Mouse (Mus musculus): ENCODE results near the gene Sdsl.

Gene Sdsl

DNA sequence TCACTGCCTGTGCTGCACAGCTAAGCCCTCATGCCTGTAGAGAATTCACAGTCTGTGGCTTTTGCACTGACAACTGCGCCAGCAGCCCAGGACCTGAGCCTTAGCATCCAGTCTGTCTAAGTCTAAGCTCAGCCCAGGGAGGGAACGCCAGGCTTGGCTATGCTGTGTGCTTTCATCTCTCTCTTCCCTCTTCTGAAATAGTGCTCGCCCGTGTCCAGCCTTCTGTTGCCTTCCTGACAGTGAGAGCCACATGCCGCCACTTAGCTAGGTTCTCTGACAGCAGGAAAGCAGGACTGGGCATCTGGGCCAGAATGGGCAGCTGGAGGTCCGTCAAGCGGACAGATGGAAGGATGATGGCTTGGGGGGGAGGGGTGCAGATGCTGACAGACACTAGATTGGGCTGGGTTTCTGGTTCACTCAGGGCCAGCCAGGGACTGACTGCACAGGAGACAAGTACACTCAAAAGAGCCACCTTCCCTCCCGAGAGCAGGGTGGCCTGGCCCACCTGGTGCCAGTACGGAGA lies 21.3 kb upstream of the Sdsl start:
- no peak for DNase-seq

DNA sequence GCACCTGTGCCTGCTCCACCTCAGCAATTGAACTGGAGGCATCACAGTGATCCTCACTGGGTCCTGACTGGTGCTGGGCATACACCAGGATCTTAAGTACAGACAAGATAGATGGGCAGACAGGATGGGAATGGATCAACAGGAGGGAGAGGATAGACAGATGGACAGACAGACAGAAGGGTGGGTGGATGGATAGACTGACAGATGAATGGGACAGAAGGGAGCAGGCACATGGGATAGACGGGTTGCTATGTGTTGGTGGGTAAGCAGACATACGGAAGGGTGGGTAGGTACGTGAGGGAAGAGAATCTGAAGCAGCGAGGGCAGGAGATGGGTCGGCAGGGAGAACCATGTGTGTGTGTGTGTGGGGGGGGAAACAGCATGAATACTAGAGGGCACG lies 20.8 kb upstream of the Sdsl start:
- no peak for DNase-seq

DNA sequence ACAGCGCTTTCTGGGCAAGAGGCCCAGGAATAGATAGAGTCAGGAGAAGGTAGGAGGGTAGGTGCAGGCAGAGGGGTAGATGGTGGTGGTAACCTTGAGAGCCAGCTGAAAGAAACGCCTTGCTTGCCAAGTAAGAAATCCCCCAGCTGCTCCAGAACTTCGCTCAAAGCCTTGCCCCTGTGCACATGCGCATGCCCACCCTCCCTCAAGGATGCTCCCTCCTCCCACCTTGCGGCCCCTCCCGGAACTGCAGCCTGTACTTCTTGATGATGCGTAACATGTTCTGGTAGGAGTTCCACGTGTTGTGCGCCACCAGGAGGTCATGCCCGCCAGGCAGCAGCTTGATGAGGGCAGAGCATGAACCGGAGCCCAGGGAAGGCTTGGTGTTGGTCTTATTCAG lies 19.8 kb upstream of the Sdsl start:
- no peak for DNase-seq

DNA sequence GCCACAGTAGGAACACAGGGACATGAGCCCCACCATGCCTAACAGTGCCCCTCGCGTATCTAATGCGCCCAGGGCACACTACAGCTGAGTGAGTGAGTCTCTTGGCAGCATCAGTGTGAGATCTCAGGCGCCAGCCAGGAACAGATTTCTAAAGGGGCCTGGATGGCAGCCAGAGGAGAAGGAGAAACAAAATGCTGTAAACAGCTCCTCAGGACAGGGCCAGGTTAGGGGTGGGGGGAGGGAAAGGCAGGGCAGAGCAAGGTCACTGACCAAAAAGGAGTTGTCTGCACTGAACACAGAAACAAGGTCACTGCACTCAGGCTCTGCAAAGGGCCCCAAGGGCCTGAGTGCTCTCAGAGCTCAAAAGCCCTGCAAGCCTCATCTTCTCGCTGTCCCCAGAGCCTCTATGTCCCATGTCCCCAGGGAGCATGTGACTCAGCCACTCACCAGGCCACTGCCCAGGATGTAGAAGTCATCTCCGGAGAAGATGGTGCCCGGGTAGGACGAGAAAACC lies 18.1 kb upstream of the Sdsl start:
- no peak for DNase-seq

DNA sequence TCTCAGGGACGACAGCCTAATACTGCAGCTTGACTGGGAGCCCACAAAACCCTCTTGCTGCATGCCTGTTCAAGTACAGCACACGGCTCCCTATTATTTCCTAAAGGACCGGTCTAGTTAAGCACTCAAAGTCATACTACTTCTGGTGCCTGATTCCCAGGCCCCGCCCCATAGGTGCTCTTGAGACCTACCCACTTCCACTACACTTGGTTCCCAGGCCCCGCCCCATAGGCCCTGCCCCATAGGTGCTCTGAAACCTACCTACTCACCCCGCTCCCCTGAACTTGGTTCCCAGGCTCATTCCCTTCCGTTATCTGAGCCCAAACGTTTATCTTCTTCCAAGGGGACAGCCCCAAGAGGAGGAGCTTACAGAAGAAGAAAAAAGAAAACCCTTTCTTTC lies 15.2 kb upstream of the Sdsl start:
- no peak for DNase-seq

DNA sequence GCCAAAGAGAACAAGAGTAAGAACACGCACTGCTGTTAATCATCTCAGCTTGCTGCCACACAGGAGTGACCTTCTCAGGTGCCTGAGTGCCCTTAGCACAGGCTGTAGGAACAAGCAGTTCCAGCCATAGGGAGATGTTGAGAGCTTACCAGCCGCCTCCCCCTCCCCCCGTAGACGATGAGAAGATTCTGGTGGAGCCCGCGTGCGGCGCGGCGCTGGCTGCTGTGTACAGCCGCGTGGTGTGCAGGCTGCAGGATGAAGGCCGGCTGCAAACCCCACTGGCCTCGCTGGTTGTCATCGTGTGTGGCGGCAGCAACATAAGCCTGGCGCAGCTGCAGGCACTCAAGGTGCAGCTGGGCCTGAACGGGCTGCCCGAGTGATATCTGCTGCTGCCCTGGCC lies 10.8 kb upstream of the Sdsl start:
- DNase-seq = no peak

DNA sequence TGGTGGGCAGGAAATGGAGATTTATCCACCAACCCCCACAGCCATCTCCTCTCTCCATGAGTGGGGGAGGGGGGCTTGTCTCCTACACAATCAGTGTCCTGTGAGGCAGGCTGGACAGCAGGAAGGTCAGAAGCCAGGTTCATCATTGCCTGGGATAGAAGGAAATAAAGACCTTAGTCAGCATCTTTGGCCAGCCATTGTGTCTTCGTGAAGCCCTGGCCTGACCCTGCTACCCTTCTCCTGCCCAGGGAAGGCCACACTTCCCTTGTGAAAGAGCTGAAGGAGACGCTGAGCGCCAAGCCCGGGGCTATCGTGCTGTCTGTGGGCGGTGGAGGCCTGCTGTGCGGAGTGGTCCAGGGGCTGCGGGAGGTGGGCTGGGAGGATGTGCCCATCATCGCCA lies 8.6 kb upstream of the Sdsl start:
- no peak for DNase-seq

DNA sequence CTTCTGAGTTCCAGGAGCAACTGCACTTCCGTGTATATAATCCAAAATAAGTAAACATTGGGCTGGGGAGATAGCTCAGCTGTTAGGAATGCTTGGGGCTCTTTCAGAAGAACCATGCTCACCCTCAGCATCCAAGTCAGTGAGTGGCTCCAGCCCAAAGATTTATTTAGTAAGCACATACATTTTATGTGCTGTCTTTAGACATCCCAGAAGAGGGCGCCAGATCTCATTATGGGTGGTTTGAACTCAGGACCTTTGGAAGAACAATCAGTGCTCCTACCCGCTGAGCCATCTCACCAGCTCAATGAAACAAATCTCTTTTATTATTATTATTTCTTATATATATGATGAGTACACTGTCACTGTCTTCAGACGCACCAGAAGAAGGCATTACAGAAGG lies 6.9 kb upstream of the Sdsl start:
- DNase-seq = no peak

DNA sequence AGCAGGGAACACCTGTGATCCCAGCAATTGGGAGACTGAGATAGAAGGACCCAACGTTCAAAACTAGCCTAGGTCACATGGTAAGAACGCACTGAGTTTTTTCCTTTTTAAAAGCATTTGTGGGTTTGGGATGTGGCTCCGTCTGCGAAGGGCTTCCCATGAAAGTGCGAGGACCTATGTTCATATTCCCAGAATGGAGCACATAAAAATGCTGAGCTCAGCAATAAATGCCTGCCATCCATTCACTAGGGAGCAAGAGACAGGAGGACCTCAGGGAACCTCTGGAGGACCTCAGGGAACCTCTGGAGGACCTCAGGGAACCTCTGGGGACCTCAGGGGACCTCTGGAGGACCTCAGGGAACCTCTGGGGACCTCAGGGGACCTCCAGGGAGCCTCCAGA lies 5.4 kb upstream of the Sdsl start:
- no peak for DNase-seq

DNA sequence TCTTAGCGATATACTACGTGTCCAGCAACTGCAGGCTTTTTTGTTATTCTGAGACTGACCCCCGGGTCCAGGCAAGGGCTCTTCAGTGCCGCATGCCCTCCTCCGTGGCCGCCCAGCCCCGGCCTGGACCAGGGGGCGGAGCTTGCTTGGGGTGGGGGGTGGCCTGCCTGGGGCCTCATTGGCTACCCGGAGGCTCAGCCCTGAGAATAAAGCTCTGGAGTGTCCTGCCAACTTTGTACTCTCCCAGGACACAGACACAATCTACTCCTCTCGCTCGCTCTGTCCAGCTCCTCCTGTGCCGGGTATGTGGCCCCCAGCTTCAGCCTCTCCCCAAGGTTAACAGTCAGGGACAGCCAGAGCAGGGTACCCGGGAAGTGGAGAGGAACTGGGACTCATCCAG lies 3.7 kb upstream of the Sdsl start, which contains the start of gene Sds:
Sds (plus strand) TSS at position 231 of the 400 bp plus-strand sequence.
- DNase-seq = no peak

DNA sequence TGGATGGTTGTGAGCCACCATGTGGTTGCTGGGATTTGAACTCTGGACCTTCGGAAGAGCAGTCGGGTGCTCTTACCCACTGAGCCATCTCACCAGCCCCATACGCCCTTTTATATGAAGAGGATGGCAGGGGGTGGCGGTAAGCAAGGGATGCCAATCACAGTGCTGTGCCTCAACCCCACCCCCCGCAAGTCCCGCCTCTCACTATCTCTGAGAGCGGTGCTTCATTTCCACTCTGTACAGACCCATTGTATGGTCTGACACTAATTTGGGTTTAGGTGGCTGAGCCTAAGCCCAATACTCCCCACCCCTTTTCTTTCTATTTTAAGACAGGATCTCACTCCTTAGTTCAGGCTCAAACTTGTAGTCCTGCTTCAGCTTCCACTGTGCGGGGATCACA lies 3.3 kb upstream of the Sdsl start:
- no peak for DNase-seq

DNA sequence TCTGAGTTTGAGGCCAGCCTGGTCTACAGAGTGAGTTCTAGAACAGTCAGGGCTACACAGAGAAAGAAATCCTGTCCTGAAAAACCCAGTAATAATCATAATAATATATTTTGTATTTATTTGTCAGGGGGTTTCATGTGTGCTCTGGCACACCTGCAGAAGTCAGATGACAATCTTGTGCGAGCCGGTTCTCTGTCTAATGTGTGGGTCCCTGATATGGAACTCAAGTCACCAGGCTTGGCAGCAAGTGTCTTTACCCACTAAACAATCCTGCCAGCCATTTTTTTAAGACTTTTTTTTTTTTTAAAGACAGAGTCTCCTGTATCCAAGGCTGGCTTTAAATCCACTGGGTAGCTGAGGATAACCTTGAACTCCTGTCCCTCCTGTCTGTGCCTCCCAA lies 751 bp upstream of the Sdsl start:
- DNase-seq = no peak

DNA sequence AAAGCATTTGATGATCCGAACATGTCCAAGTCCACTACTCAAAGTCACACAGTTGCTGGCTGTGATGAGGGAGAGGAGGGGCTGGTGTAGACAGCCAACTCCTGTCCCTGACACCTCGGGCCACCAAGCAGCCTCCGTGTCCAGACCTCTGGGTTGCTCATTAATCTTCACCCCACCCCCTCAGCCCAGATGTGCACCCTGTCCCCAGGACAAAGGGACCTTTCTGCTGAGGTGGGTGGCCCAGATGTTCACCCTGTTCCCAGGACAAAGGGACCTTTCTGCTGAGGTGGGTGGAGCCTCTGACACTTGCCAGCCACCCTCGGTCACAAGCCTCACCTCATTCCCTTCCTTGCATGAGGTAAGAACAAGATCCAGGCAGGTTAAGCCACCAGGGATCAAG lies 1.1 kb downstream of the Sdsl start:
- DNase-seq = no peak

DNA sequence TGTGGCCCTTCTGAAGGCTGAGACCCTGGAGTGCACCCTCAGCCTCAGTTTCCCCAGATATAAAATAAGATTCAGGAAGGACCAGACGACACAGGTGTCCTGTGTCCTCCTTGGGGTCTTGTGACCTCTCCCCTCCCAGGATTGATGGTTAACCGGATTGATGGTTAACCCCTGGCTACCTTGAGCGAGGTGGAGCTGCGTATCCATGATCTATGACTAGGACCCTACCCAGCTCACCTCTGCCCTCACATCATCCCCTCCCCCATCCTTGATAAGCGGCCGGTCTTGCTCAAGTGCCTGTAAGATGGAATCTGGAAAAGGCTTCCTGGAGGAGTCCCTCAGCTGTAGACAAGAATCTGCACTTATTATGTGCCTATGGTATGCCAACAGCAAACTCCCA lies 3.8 kb downstream of the Sdsl start:
- DNase-seq = no peak

DNA sequence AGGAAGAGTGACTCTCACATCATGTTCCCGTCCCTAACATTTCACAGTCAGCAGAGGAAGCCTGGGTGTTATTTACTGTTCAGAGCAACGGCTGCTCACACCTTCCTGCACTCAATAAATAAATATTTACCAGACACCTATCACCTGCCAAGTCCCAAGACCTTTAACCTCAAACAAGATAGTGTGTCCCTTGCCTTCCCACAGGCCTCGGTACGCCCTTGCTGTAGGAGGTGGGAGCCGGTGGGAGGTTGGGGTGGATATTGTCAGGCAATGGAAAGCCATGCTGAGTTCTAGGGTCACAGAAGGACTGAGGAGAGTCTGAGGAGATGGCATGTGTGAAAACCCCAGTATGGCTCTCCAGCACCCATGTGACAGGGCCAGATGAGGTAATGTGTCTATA lies 4.3 kb downstream of the Sdsl start:
- no peak for DNase-seq

DNA sequence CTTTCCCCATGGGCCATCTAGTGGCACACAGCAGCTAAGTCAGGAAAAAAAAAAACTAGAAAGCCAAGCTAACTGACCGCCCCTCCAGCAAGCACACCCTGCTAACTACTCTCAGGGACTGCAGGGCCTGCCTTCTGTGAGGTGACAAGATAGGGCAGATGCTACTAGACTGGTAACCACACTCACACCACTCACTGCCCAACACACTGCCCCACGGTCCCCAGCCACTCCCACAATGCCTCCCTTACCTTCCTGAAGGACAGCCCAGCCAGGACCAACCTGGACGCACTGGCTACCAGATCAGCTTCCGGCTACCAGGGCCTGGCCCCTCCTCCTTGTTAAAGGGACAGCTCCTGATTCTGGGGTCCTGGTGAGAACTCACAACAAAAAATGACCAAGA lies 5.6 kb downstream of the Sdsl start:
- no peak for DNase-seq

DNA sequence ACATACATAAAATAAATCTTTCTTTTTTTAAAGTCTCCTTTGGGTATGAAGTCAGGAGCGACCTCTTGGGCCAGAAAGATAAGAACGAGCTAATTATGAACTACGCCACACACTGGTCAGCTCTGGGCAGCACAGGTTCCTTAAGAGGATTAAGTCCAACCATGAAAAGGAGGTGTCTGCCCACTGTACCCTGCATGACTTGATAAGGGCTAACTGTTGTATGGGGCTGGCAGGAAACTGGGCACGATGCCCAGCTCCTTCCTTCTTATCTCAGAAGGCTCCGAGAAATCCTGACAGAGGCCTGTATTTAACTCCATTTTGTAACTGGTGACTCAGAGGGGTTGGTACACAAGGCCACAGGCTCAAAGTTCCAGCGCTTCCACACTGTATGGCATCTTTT lies 6.8 kb downstream of the Sdsl start:
- no peak for DNase-seq

DNA sequence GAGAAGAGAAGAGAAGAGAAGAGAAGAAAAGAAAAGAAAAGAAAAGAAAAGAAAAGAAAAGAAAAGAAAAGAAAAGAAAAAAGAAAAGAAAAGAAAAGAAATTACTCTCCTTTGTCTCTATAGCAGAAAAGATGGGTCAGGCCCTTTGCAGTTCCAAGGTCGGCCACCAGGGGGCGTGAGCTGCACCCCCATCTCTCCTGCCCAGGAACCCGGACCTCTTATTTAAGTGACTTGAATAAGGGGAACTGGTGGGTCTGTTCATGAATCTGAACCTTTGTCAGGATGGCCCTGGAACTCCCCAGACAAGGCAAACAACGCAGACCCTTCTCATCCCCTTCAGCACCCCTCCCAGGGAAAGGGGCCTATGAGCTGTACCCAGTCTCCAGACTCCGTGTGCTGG lies 7.5 kb downstream of the Sdsl start:
- peak; percentile 27 to 38 for DNase-seq

DNA sequence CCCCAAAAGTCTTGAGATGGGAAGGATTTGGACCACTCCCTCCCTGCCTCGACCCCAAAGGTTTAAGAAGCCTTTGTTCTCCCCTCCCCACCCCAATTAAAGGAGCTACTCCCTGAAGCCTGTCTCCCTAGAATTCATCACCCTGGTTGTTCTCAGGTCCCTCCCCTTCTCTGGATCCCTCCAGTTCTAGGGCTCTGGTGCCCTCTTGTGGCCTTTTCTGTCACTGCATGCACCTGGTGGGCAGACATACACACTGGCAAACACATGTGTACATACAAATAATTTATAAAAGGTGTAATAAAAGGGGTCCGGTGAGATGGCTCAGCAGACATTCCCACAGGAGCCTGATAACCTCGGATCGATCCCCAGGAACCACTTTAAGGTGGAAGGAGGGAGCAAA lies 8.3 kb downstream of the Sdsl start:
- DNase-seq = no peak

DNA sequence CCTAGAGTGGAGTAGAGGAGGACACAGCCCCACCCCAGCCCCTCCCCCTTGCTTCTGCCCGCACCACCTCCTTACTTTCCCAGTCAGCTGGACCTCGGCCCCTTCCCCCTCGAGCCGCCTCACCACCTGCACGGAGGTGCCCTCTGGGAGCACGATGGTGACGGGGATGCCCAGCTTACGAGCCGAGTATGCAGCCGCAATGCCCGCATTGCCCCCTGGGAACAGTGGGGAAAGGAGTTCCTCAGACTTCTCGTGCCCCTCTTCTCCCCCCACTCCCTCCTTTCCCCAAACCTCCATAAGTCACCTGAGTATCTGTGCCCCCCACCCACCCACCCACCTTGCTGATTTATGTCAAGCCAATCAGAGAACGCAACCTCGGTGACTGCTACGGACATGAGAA lies 10.7 kb downstream of the Sdsl start:
- DNase-seq = no peak

DNA sequence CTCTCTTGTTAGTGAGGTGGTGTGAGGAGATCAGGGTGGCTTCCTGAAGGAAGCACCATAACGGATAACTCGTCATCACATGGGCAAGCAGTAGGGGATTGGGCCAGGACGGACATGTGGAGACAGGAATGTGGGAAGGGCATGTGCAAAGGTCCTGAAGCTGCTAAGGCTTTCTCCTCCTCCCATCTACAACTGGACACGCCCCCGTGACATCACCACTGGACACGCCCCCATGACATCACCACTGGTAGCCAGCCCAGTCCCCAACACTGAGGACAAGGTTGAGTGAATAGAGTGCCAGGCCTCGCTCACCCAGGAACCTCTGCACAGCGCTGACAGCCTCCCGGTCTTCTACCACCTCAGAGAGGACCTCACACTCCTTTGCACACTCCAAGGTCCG lies 13.5 kb downstream of the Sdsl start:
- no peak for DNase-seq

DNA sequence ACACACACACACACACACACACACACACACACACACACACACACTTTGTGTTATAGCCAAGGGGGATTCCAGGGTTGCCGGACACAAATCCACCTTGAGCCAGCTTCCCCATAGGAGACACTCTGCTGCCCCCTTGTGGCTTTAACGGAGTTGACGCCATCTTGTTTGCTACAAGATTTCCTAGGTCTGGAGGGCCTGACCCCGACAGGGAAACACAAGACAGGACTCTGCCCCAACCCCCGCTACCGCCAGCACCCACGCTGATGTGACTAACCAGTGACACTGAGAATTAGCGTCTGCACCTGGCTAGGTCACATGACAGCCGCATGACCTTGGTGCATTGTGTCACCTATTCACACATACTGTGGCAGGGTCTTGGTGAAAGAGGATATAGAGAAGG lies 15.0 kb downstream of the Sdsl start:
- peak; percentile 37 to 47 for DNase-seq

DNA sequence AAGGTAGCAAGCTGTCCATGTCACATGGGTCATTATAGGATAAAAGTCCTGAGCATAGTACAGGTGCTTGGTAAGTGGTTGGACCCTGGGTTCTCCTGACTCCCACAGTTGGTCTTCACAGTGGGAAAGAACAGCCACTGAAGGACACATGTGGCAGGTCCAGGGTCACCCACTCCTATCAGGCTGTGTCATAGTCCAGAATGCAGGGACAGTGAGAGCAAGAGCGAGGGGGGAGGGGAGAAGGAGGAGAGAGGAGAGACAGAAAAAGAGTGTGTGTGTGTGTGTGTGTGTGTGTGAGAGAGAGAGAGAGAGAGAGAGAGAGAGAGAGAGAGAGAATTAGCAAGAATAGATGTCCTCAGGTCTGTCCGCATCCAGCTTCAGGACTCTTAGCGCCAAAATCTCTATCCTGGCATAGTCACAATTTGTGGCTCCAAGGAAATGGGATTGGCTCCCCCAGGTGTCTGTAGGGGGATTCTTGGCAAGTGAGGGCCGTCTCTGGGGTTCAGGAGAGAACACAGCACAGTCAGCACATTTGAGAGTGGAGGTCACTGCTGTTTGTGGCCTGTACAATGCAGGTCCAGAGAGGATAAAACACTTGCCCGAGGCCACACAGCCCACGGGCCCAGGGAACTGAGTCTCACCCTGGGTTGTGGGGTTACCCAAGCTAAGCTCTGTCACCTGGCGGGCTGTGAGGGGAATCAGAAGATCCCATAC lies 15.6 kb downstream of the Sdsl start:
- no peak for DNase-seq

DNA sequence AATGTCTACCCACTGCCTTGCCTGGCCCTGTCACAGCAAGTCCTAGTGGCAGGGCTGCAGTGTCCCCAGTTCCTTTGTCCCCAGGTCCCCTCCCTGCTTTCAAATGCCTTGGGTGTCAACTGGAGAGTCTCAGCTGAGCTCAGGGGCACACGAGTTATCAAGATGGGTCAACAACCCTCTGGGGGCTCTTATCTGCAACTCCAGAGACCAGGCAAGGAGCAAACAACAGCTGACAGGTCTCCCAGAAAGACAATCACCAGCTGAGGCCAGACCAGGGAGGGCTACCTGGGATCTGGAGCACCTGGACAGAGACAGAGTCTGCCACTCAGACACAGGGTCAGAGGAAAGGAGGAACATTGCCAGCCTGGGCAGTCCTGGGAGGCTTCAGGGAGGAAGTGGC lies 16.4 kb downstream of the Sdsl start:
- no peak for DNase-seq

DNA sequence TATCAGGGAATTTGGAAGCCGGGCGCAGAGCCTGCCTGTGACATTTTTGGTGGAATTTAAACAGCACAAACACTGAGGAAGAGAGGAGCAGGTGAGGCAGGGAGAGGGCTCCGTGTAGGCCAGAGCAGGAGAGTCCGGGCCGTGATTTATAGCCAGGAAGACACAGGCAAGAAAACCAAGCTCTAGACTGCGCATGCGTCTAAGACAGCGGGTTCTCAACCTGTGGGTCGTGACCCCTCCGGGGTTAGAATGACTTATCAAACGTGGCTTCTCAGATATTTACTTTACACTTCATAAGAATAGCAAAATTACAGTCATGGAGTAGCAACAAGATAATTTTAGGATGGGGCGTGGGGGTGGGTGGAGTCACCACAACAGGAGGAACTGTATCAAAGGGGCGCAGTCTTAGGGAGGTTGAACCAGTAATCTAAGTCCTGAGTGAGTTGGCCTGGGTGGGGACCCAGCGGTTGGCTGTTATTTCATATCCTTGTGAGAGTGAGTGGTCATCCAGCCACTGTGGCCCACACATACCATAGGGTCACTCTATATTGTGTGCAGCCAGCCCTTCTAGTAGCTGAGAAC lies 17.8 kb downstream of the Sdsl start:
- no peak for DNase-seq

Measured in thymus, postnatal 36 days (tissue).